Mouse (Mus musculus) kidney, postnatal 14 days (tissue): ENCODE measurements around the gene Arhgap36.

ENCODE experiments used
- DNase-seq: peaks from one replicate; pipeline ENCODE4 v3.0.0; 2022; ENCODE audit warnings: mixed read lengths

The Arhgap36 gene

DNA sequence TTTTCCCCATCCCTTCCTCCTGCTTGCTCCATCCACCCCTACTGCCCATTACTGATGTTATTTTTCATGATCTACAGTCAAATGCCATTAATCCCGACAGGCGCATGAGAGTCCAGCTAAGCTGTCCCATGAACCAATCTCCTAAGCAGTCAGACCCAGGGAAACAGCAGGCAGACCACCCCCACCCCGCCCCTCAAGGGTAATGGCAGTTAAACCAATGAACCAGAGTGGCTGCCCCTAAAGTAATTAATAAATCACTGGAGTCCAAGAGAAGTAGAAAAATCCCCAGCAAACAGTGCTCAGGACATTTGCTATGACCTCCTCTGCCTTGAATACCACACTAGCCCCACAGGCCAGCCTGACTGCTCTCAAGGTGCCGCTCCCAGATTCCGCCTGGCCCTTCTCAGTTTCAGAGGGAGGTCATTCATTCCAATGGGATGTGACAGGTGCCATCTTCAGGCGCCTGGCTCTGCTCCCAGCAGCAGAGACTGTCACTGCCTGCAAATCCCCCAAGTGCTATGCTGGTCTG lies at the start of gene Arhgap36:
TSS of gene Arhgap36 (plus strand) at position 504 of the 529 bp plus-strand sequence.
- no peak for DNase-seq

DNA sequence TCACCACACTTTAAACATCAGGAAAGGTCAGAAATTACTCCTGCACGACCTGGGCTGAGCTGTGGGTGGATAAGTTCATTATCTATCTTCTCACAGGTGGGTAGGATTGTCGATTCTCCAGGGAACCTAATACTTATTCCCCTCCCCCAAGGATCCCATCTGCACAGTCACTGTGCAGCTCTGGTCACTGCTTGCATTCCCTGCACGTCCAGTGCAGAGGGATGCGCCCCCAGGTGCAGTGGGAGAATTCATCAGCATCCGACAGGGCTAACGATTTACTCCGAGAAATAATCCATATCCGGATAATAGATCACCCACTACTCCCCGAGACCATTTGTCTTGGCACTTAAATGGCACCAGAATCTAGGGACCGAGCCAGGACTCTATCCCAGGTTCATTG lies 6.0 kb upstream of the Arhgap36 start:
- DNase-seq = no peak

DNA sequence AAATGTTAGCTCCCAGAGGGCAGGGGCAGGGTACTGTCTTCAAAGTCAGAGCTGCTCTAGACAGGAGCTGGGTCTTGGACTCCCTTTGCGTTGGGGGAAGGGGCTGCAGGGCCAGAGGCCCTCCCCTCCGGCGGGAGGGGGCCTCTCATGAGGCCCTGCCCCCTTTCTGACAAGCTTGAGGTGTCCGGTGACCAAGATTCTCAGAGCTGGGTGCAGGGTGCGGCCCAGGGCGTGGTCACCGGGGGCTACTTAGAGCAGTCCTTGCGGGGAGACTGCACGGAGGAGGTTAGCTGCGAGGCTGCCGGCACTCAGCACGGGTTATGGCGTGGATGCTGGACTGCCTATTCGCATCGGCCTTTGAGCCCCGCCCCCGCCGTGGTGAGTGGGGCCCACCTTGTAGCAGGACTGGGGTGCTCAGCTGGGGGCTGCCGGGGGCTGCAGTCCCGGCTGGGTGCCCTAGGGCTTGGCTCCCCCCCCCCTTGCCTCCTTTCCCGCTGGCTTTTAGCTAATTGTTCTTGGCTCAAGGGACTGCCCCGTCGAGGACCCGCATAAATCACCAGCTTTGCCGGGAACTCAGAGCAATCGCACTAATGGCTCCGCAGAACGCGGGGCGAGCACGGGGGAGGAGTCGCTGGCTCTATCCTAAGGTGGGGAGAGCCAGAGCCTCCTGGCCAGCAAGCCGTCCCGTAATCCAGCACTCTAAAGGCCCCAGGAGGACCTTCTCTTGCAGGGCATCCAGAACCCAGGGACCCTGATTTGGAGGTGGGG lies 6.7 kb downstream of the Arhgap36 start:
- peak; percentile 1 for DNase-seq

DNA sequence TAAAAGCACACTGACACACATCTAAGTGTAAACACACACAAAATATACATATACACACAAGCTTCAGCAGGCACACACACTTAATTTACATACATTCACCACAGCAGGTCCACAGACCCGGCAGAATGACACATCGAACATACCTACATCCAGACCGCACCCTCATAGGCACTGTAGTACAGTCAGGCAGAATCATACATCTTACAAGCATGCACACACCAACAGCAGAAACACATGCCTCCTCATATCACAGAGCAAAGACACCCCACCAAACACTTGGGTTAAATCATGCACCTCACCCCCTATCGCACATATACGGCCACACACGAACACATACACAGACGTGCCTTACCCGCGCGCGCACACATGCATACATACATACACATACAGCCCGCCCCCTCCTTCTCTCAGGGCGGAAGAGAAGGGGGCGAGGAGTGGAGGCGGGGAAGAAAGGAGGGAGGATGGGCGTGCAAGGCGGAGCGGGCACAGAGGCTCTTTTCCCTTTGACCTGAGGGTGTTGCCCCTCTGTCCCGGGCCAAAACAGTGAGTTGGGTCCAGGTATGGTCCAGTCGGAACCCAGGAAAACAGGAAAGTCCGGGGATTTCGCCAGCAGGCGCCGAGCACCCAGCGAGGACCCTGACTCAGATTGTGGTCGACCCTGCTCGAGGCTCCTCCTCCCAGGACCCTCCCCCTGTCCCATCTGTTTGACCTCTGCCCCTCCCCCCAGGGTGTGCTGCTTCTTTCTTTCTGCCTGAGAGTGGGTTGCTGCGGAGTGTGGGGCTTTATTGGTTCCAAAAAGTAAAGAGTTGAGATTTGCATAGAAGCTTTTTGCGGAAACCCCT lies 16.4 kb downstream of the Arhgap36 start:
- no peak for DNase-seq

DNA sequence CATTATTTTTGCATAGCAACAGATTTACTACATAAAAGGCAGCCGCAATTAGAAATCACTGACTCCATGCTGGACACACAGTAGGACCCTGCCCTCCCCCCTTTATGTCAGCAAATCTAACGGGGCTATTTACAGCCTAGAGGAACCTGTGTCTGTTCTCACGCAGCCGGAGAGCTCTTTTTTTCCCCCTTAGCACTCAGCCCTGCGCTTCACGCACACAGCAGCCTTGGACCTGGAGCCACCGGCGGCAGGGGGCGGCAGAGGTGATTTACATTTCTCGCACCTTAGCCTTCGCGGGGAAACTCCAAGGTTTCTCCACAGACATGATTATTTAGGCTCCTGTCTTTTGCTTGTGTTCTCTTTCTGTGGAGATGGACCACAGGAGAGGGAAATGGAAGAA lies 17.1 kb downstream of the Arhgap36 start:
- DNase-seq = no peak

DNA sequence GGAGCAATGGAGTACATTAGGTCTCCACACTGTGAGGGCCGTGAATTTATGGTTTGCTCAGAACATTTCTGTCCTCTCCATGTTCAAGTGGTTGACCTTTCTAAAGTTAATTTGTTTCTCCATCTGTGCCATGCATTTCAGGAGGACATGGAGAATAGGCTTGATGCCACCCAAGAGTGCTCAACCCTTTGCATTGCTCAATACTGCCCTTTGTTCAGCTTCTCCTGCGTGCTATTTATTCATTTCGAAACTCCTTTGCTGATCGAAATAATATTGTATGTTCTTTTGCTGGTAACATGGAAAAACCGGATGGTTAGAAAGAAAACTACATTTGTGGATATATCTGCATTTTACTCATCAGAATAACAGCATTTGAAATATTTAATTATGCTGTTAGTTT lies 25.4 kb downstream of the Arhgap36 start:
- DNase-seq = no peak

DNA sequence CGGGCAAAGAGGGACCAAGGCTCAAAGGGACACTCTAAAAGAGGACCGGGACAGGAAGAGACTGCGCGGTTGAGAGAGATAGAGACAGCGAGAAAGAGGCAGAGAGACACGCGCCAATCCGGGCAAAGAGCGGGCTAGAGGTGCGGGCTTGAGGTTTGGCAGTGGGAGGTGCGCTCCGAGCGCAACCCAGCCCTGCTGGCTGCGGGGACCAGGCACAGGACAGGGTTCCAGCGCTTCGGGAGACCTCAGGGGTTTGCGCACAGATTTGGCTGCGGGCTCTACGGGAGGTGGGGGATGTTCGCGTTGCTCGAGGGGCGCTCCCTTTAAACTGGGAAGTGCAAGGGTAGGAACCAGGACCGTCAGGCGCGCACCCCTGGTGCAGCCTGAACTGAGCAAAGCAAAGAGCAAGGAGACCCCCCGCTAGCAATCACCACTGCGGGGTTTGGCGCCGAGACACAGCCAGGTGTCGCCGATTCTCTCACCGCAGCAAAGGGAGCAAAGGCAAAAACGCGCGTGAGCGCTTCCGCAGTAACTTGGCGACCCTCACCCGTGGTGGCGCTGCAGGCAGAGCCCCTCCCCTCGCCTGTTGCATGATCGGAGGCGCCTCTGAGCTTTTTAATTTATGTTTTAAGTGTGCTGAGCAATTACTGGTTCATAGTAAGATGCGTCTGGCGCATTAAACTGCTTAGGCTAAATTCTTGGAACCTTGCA lies 30.1 kb downstream of the Arhgap36 start:
- no peak for DNase-seq
